Mouse (Mus musculus): ENCODE data around the gene Gm10639.
"Not testable (repeated sequence)": the region's sequence is repeated elsewhere in the genome, so short reads cannot be mapped to it uniquely, and the experiment has no call there.

DNA sequence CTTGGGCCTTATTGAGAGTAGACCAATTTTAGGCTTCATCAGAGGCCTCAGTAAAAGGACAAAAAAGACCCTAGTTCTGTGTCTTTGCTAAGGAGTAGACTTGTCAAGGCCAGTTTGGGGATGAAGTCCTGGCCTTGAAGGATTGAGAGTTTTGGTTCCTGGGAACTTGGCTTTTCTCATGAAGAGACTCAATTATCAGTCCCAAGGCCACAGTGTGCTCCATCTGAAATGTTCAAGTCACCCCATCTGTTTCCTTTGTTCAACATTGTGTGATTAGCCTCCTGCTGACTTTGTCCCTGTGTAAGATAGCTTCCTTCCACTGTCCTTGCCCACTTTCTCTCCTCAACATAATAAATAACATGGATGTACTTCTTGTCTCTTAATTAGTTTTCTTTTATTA, 60.3 kb downstream of the Gm10639 start:
- TF ChIP-seq POLR2AphosphoS5 (IDR thresholded peaks at IDR 0.05; ENCODE audit: insufficient replicate concordance, low read depth, low read length); TAL1 (conservative IDR thresholded peaks at IDR 0.05; ENCODE audit: low read depth, low read length); CTCF (IDR thresholded peaks at IDR 0.05; ENCODE audit: low read depth, low read length); GATA1 (IDR thresholded peaks at IDR 0.05; ENCODE audit: borderline replicate concordance, low read length); GATA2 (IDR thresholded peaks at IDR 0.05; ENCODE audit: borderline replicate concordance, low read depth, low read length): not testable (repeated sequence)

All from G1E (cell line).